Mouse (Mus musculus): Measurements from ENCODE around the gene Ptpn1.

- TF ChIP-seq CTCF (IDR thresholded peaks at IDR 0.05; ENCODE audit: low read depth) (no peak), EP300 (IDR thresholded peaks at IDR 0.05; ENCODE audit: low read depth) (no peak)
Measured at GRCm38 (mm10) chr2:167972146-167972545, 40.3 kb downstream of the Ptpn1 start.

Data from liver, embryonic 14.5 days (tissue).